ENCODE assay signal across 10 mouse cellular contexts in the genomic region with DNA sequence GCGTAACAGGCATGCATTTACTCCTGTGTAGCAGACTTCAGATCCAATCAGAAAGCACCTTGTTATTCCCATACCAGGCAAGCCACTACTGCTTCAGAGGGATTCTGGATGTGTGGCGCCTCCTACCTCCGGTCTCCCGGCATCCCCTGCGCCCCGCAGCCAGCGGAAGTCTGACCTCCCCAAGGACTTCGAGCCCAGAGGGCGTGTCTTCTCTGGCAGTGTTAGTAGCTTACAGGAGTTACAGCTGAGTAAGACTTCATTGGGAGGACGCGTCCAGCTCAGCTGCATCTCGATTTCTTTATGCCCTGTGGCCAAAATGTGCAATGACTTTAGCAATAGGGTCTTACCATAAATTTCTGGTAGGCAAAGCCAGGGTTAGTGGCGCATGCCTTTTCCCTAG. TPM values are rescaled to one million over a fixed set of nuclear protein-coding genes. Genes with fewer than 3 reads are reported as not detected.
DNase-seq lines count a peak whose midpoint lies in the region; ATAC-seq and TF ChIP-seq lines count a peak whose summit lies in the region.
"Had no signal": no experiment of that assay in that cellular context is flagged by ENCODE, and none has a peak within 500 bp of the region (broad histone marks: within the 10 kb centered on the region; RNA-seq: fewer than 3 reads in every experiment).

No protein-coding gene starts in this region.

- H3K9ac ChIP-seq in kidney, embryonic 16.5 days (replicated peaks; ENCODE audit: low read length), result no peak overlapping the region
- no peak overlapping the region for H3K9ac ChIP-seq in intestine, embryonic 14.5 days (ENCODE audit: low read length)
- H3K9ac ChIP-seq: midbrain, embryonic 12.5 days had no signal

- WGBS in kidney, embryonic 16.5 days, result 63% methylated on average over 13 of the region's 13 CpGs
- WGBS in intestine, embryonic 14.5 days, result 60% methylated on average over 13 of the region's 13 CpGs

- intact Hi-C loops in left cerebral cortex, adult 2 months (cut with DNase I), result no loop called here

- H3K27me3 ChIP-seq in kidney, embryonic 16.5 days (ENCODE audit: insufficient read depth, low read length), result no peaks in the 10 kb centered on the region
- H3K27me3 ChIP-seq in intestine, embryonic 14.5 days (replicated peaks; ENCODE audit: control insufficient read depth, insufficient read depth, low read length), result no peaks in the 10 kb centered on the region
- H3K27me3 ChIP-seq: midbrain, embryonic 12.5 days had no signal

- H3K36me3 ChIP-seq in kidney, embryonic 16.5 days (ENCODE audit: insufficient read depth, low read length), result no peaks in the 10 kb centered on the region
- no peaks in the 10 kb centered on the region for H3K36me3 ChIP-seq in intestine, embryonic 14.5 days (ENCODE audit: control insufficient read depth, insufficient read depth, low read length)
- H3K36me3 ChIP-seq: midbrain, embryonic 12.5 days had no signal

- no peak; the same call in 1 of the 2 replicates for ATAC-seq in kidney, embryonic 16.5 days (ENCODE audit: low FRiP score, low TSS enrichment)
- peak; percentile 77 for ATAC-seq in intestine, embryonic 14.5 days (replicated peaks; ENCODE audit: low FRiP score, low TSS enrichment, low read depth)

- no peak overlapping the region for H3K4me2 ChIP-seq in kidney, embryonic 16.5 days (replicated peaks; ENCODE audit: low read depth, low read length)
- no peak overlapping the region for H3K4me2 ChIP-seq in intestine, embryonic 14.5 days (ENCODE audit: low read length)
- H3K4me2 ChIP-seq: midbrain, embryonic 12.5 days had no signal

- H3K27ac ChIP-seq in kidney, embryonic 16.5 days (ENCODE audit: low read length), result no peak overlapping the region
- H3K27ac ChIP-seq in intestine, embryonic 14.5 days (ENCODE audit: low read depth), result no peak overlapping the region
- H3K27ac ChIP-seq in left cerebral cortex, adult 2 months, result no peak overlapping the region
- H3K27ac ChIP-seq: midbrain, embryonic 12.5 days had no signal

- H3K4me1 ChIP-seq in kidney, embryonic 16.5 days (ENCODE audit: insufficient read depth, low read length), result peaks cover 3% of the 10 kb centered on the region; the same call in 1 of the 2 replicates
- H3K4me1 ChIP-seq in intestine, embryonic 14.5 days (replicated peaks; ENCODE audit: control insufficient read depth, insufficient read depth, low read length), result no peaks in the 10 kb centered on the region
- H3K4me1 ChIP-seq: midbrain, embryonic 12.5 days had no signal

- DNase-seq in kidney, adult 11 months, result peak; percentile 37
- DNase-seq in R1 (ENCODE audit: low read depth, low spot score), result peak; percentile 86
- DNase-seq in intestine, embryonic 14.5 days (ENCODE audit: low spot score), result peak; percentile 56
- DNase-seq in lung, postnatal 36 days, result peak; percentile 45
- no peak for DNase-seq in frontal cortex, adult 2 months (ENCODE audit: extremely low spot score in 1 of 2, low spot score in 1 of 2)
- no peak for DNase-seq in cerebellum, adult 9-10 months
- no peak for DNase-seq in left cerebral cortex, adult 2 months (ENCODE audit: extremely low spot score in 1 of 2, low spot score in 2 of 2)
- DNase-seq: cerebellum, adult 2 months had no signal

- H3K4me3 ChIP-seq in kidney, embryonic 16.5 days (ENCODE audit: low read length), result no peak overlapping the region
- H3K4me3 ChIP-seq in intestine, embryonic 14.5 days (ENCODE audit: low read depth, low read length), result no peak overlapping the region
- no peak overlapping the region for H3K4me3 ChIP-seq in left cerebral cortex, adult 2 months
- H3K4me3 ChIP-seq: midbrain, embryonic 12.5 days had no signal

- no peak for TF ChIP-seq CTCF in left cerebral cortex, adult 2 months (IDR thresholded peaks at IDR 0.05)

- H3K9me3 ChIP-seq in kidney, embryonic 16.5 days (ENCODE audit: low read length), result no peaks in the 10 kb centered on the region
- H3K9me3 ChIP-seq in intestine, embryonic 14.5 days (ENCODE audit: control insufficient read depth, low read length), result no peaks in the 10 kb centered on the region
- H3K9me3 ChIP-seq: midbrain, embryonic 12.5 days had no signal

RNA-seq across cellular contexts. Expression of a gene that starts 50.3 kb away (rescaled TPM):
- polyA plus RNA-seq in kidney, embryonic 16.5 days (2015; fragmentation: Nextera tagmentation; extraction: Ambion mirVana), result 14.7 and 15.6 TPM in 2 replicates
- polyA plus RNA-seq in intestine, embryonic 14.5 days (2014; fragmentation: Nextera tagmentation; extraction: Ambion mirVana), result 11.6 and 14.1 TPM in 2 replicates
- 51.5 and 55.8 TPM in 2 replicates for polyA plus RNA-seq in frontal cortex, adult 2 months (2012; rRNA removed)
- total RNA-seq in left cerebral cortex, adult 2 months (2021), result 100 to 1,000 TPM; 126 to 129 TPM

Comparison
In these comparisons a context has a peak if more than half of its experiments do, and no peak if none do; other contexts are left out.
1. DNase-seq: peak in kidney, adult 11 months (single experiment), R1 (single experiment), intestine, embryonic 14.5 days (single experiment) and lung, postnatal 36 days (single experiment); none in frontal cortex, adult 2 months (0 of 2), cerebellum, adult 9-10 months (single experiment) and left cerebral cortex, adult 2 months (0 of 2).